Mouse (Mus musculus): ENCODE measurements around the gene Ppp1r3e.
A peak's percentile ranks its signal among the peaks of the same experiment; 100 is the strongest.

- TF ChIP-seq POLR2A (IDR thresholded peaks at IDR 0.05; ENCODE audit: borderline replicate concordance, extremely low read depth, low read depth, low read length) (no peak), CTCF (IDR thresholded peaks at IDR 0.05; ENCODE audit: insufficient read depth, low read length) (peak; percentile 32; the same call in 1 of the 2 replicates)
Observed at GRCm38 (mm10) chr14:54900383-54900782, 23.0 kb upstream of the Ppp1r3e start.

All from lung, adult 2 months (tissue).